Mouse (Mus musculus) stomach, embryonic 15.5 days (tissue): ENCODE results near the gene Nid1. TPM values are rescaled to one million over a fixed set of nuclear protein-coding genes. Genes with fewer than 3 reads are reported as not detected.

Experiments used
- ATAC-seq: fragments of 200-750 bp; cut with Nextera tagmentation; 2 replicates; pipeline ENCODE4 v1.8.0; 2017; ENCODE audit warnings: low read depth, moderate number of reproducible peaks, moderate TSS enrichment; ENCODE audit not compliant: insufficient read depth, low FRiP score
- H3K27ac ChIP-seq: fragments of 300-500 bp; sonication (generic); 2 replicates; pipeline ENCODE4 v1.5.1; 2015; ENCODE audit warnings: mild to moderate bottlenecking, inconsistent platforms
- H3K27me3 ChIP-seq: fragments of 300-500 bp; sonication (generic); replicated peaks from 2 replicates; pipeline ENCODE4 v1.6.1; 2015; ENCODE audit warnings: inconsistent platforms
- H3K36me3 ChIP-seq: fragments of 300-500 bp; sonication (generic); 2 replicates; pipeline ENCODE4 v1.6.1; 2015; ENCODE audit warnings: inconsistent platforms
- H3K4me1 ChIP-seq: fragments of 300-500 bp; sonication (generic); 2 replicates; pipeline ENCODE4 v1.6.1; 2015; ENCODE audit warnings: inconsistent platforms
- H3K4me2 ChIP-seq: fragments of 300-500 bp; sonication (generic); 2 replicates; pipeline ENCODE4 v1.6.1; 2015; ENCODE audit warnings: mild to moderate bottlenecking, inconsistent platforms
- H3K4me3 ChIP-seq: fragments of 300-500 bp; sonication (generic); replicated peaks from 2 replicates; pipeline ENCODE4 v1.5.1; 2015; ENCODE audit warnings: inconsistent platforms
- H3K9ac ChIP-seq: fragments of 300-500 bp; sonication (generic); 2 replicates; pipeline ENCODE4 v1.6.1; 2015; ENCODE audit warnings: inconsistent platforms
- H3K9me3 ChIP-seq: fragments of 300-500 bp; sonication (generic); 2 replicates; pipeline ENCODE4 v1.6.1; 2016; ENCODE audit warnings: inconsistent platforms
- WGBS: fragments of 180-500 bp; shearing (Covaris S2); methylation state at CpG from one replicate; pipeline ENCODE4 v1.1.7; 2015; 5-methylcytosine and 5-hydroxymethylcytosine counted together
- polyA plus RNA-seq: library from polyadenylated mRNA; unstranded; fragments of >200 nt; fragmentation: Nextera tagmentation; extraction: Ambion mirVana; gene quantifications from 2 replicates; pipeline ENCODE4 v1.2.1, GENCODE M21; 2015

Gene Nid1
- polyA plus RNA-seq, 1 experiment from 2014 or later, result 74.2 TPM

GRCm38 (mm10) chr13:13505063-13505462, 67.7 kb downstream of the Nid1 start:
- H3K36me3 ChIP-seq, result peaks cover 24% of the 10 kb centered on the region
- no peak overlapping the region for H3K27ac ChIP-seq
- H3K4me1 ChIP-seq, result no peaks in the 10 kb centered on the region
- no peak for ATAC-seq
- 83% methylated on average over 5 of the region's 5 CpGs for WGBS
- H3K4me2 ChIP-seq, result no peak overlapping the region
- H3K4me3 ChIP-seq, result no peak overlapping the region
- no peaks in the 10 kb centered on the region for H3K27me3 ChIP-seq
- no peak overlapping the region for H3K9ac ChIP-seq
- H3K9me3 ChIP-seq, result no peaks in the 10 kb centered on the region

GRCm38 (mm10) chr13:13506556-13506955, 69.2 kb downstream of the Nid1 start:
- Histone ChIP-seq H3K27me3 (no peaks in the 10 kb centered on the region), H3K9me3 (no peaks in the 10 kb centered on the region), H3K4me3 (no peak overlapping the region), H3K36me3 (peaks cover 24% of the 10 kb centered on the region), H3K27ac (no peak overlapping the region), H3K4me1 (no peaks in the 10 kb centered on the region), H3K4me2 (no peak overlapping the region), H3K9ac (no peak overlapping the region)
- ATAC-seq, result no peak
- 91% methylated on average over 5 of the region's 5 CpGs for WGBS

DNA sequence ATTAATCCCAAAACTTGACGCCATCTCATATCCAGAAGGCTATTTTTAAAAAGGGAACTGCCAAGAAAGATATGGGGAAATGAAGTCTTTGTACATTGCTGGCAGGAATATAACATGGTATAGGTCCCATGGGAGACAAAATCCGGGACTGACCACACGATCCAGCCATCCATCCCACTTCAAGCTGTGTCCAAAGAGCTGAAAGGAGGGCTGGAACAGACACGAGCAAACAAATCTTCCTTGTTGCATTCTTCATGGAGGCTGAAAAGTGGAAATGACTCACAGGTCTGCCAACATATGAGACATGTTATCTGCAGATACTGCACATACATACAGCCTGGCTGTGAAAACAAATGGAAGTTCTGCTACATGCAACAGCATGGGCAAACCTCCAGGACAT, 77.5 kb downstream of the Nid1 start:
- Histone ChIP-seq H3K27ac (no peak overlapping the region), H3K27me3 (no peaks in the 10 kb centered on the region), H3K36me3 (0 out of 2 replicates have a peak, but pooled peaks cover under 1% of the 10 kb centered on the region), H3K9me3 (no peaks in the 10 kb centered on the region), H3K4me3 (no peak overlapping the region), H3K4me1 (no peaks in the 10 kb centered on the region), H3K4me2 (no peak overlapping the region), H3K9ac (no peak overlapping the region)
- no peak for ATAC-seq
- WGBS, result 71% methylated on average over 4 of the region's 4 CpGs

GRCm38 (mm10) chr13:13516376-13517225, 79.2 kb downstream of the Nid1 start:
- Histone ChIP-seq H3K4me3 (no peak overlapping the region), H3K27ac (no peak overlapping the region), H3K4me2 (no peak overlapping the region), H3K27me3 (no peaks in the 10 kb centered on the region), H3K9ac (no peak overlapping the region), H3K36me3 (no peaks in the 10 kb centered on the region), H3K4me1 (no peaks in the 10 kb centered on the region), H3K9me3 (no peaks in the 10 kb centered on the region)
- WGBS, result 40% methylated on average over 17 of the region's 17 CpGs
- peak; percentile 52 for ATAC-seq

GRCm38 (mm10) chr13:13518114-13518513, 80.8 kb downstream of the Nid1 start:
- no peaks in the 10 kb centered on the region for H3K9me3 ChIP-seq
- H3K36me3 ChIP-seq, result no peaks in the 10 kb centered on the region
- WGBS, result 82% methylated on average over 7 of the region's 7 CpGs
- no peak overlapping the region for H3K27ac ChIP-seq
- ATAC-seq, result no peak
- no peak overlapping the region for H3K4me2 ChIP-seq
- no peaks in the 10 kb centered on the region for H3K27me3 ChIP-seq
- no peak overlapping the region for H3K9ac ChIP-seq
- H3K4me3 ChIP-seq, result no peak overlapping the region
- no peaks in the 10 kb centered on the region for H3K4me1 ChIP-seq

DNA sequence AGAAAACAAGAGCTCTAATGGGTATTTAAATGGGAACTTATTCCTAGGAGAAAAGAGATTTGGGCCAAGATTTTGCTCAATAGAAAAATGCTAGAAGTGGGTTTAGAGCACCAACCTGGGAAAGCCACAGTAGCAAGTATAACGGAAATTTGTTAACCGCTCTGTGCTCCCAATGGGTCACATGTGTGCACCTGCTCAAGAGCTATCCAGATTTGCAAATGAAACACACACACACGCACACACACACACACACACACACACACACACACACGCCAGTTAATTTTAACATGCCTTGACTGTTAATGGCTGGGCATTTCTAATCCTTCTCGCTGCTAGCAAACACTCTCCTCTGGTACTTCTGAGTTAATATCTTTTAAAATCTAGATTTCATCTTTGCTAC, 83.1 kb downstream of the Nid1 start:
- no peak overlapping the region for H3K9ac ChIP-seq
- no peak overlapping the region for H3K4me3 ChIP-seq
- H3K27me3 ChIP-seq, result no peaks in the 10 kb centered on the region
- no peak overlapping the region for H3K27ac ChIP-seq
- no peaks in the 10 kb centered on the region for H3K4me1 ChIP-seq
- H3K9me3 ChIP-seq, result no peaks in the 10 kb centered on the region
- 89% methylated on average over 5 of the region's 5 CpGs for WGBS
- H3K4me2 ChIP-seq, result no peak overlapping the region
- ATAC-seq, result no peak
- H3K36me3 ChIP-seq, result no peaks in the 10 kb centered on the region

- Histone ChIP-seq H3K4me2 (no peak overlapping the region), H3K4me3 (no peak overlapping the region), H3K4me1 (no peaks in the 10 kb centered on the region), H3K36me3 (no peaks in the 10 kb centered on the region), H3K9me3 (no peaks in the 10 kb centered on the region), H3K27ac (no peak overlapping the region), H3K27me3 (no peaks in the 10 kb centered on the region), H3K9ac (no peak overlapping the region)
- no peak for ATAC-seq
- WGBS, result 79% methylated on average over 9 of the region's 9 CpGs
These were observed 86.6 kb downstream of the Nid1 start for GRCm38 (mm10) chr13:13523625-13524584.

DNA sequence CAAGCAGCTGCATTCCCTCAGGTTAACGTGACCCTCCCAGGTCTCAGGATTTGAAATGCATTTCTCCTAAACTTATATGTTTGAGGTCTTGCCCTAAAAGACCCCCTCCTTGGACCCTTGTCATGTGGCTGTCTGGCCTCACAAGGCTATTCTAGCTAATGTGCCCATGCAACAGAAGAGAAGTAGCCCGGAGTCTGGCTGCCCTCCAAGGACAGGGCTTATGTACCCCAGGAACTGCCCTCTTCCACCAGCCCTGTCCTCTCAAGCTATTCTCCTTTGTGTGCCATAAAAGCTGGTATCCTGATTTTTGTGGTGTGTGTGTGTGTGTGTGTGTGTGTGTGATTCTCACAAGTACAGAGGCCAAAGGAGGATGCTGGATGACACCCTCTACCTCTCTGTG, 87.9 kb downstream of the Nid1 start:
- no peak overlapping the region for H3K27ac ChIP-seq
- ATAC-seq, result no peak
- 76% methylated on average over 2 of the region's 2 CpGs for WGBS
- no peaks in the 10 kb centered on the region for H3K4me1 ChIP-seq
- no peak overlapping the region for H3K4me3 ChIP-seq
- no peak overlapping the region for H3K9ac ChIP-seq
- no peaks in the 10 kb centered on the region for H3K9me3 ChIP-seq
- no peaks in the 10 kb centered on the region for H3K36me3 ChIP-seq
- H3K27me3 ChIP-seq, result no peaks in the 10 kb centered on the region
- no peak overlapping the region for H3K4me2 ChIP-seq

DNA sequence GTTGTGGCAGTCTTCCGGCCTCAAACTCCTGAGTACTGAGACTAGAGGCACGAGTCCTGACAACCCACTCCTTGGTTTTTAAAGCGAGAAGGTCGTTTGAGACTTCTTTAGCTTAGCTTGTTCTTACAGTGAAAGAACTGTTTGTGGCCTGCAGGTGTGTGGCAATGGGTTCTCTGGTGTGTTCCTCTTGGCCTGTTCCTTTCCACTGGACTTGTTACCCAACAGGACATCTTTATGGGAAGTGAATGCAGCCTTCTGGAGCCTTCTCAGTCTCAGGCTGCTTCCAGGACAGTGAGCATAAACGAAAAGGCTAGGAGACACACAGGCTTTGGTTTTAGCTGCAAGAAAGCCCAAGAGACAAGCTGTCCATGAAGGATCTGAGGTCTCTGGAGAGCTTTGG, 88.5 kb downstream of the Nid1 start:
- H3K4me2 ChIP-seq, result no peak overlapping the region
- H3K4me3 ChIP-seq, result no peak overlapping the region
- no peaks in the 10 kb centered on the region for H3K9me3 ChIP-seq
- no peaks in the 10 kb centered on the region for H3K36me3 ChIP-seq
- H3K27ac ChIP-seq, result no peak overlapping the region
- no peaks in the 10 kb centered on the region for H3K4me1 ChIP-seq
- no peak overlapping the region for H3K9ac ChIP-seq
- no peak for ATAC-seq
- H3K27me3 ChIP-seq, result no peaks in the 10 kb centered on the region
- 77% methylated on average over 5 of the region's 5 CpGs for WGBS

DNA sequence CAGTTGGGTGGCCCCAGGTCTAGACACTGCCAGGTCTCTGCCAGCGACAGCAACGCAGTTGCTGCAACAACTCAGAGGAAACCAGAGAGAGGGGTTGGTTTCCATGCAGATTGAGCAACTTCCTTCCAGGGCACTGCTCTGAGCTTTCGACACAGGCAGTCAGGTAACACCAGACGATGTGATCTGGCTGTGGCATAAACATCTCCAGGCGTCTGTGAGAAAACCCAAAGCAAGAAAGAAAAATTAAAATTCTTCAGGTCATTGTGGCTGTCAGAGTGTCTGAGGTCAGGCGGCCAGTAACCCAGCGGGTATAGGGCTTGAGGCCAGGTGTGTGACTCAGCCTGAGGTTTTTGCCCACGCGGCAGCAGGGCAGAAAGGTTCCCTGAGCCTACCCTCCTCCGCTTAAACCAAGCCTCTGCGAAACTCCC, 91.8 kb downstream of the Nid1 start:
- Histone ChIP-seq H3K4me1 (no peaks in the 10 kb centered on the region), H3K4me3 (no peak overlapping the region), H3K4me2 (no peak overlapping the region), H3K9ac (no peak overlapping the region), H3K36me3 (no peaks in the 10 kb centered on the region), H3K27me3 (no peaks in the 10 kb centered on the region), H3K9me3 (no peaks in the 10 kb centered on the region), H3K27ac (no peak overlapping the region)
- whole genome bisulfite sequencing, result 46% methylated on average over 11 of the region's 11 CpGs
- no peak; the same call in 1 of the 2 replicates for ATAC-seq

DNA sequence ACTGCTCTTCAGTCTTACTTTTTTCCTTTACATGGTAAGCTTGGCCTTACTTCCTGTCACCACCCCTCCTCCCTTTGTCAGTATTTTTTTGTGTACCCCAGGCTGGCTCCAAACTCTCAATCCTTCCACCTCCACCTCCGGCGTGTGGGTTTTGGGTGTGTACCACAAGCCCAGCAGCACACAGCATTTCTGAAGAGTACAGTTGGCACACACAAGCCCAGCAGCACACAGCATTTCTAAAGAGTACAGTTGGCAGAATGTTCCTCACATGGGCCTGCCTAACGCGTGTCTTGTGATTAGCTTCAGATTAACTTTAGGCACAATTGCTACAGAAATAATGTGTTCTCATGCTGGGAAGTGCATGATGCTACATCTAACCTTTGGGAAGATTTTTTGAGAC, 93.6 kb downstream of the Nid1 start:
- Histone ChIP-seq H3K27ac (no peak overlapping the region), H3K9ac (no peak overlapping the region), H3K4me3 (no peak overlapping the region), H3K27me3 (no peaks in the 10 kb centered on the region), H3K9me3 (no peaks in the 10 kb centered on the region), H3K36me3 (no peaks in the 10 kb centered on the region), H3K4me1 (no peaks in the 10 kb centered on the region), H3K4me2 (no peak overlapping the region)
- 82% methylated on average over 4 of the region's 4 CpGs for WGBS
- ATAC-seq, result no peak

DNA sequence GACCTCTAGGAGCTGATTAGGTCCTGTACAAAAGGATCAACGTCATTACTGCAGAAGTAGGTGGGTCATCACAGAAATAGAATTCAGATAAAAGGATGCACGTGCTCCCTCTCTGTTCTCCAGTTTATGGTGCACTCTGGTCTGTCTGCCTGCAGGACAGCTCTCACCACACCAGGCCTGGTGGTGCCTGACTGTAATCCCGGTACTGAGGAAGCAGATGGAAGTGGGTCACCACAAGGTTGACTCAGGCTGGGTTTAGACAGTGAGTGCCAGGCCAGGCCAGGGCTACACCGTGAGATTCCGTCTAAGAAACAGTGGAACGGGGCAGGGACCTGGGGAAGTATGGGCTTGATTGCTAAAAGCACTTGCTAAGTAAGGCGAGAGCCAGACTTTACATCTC, 94.6 kb downstream of the Nid1 start:
- H3K9me3 ChIP-seq, result no peaks in the 10 kb centered on the region
- WGBS, result 90% methylated on average over 7 of the region's 7 CpGs
- H3K27ac ChIP-seq, result no peak overlapping the region
- H3K4me3 ChIP-seq, result no peak overlapping the region
- ATAC-seq, result no peak
- no peak overlapping the region for H3K4me2 ChIP-seq
- no peaks in the 10 kb centered on the region for H3K4me1 ChIP-seq
- no peaks in the 10 kb centered on the region for H3K36me3 ChIP-seq
- H3K27me3 ChIP-seq, result no peaks in the 10 kb centered on the region
- H3K9ac ChIP-seq, result no peak overlapping the region
